Mouse (Mus musculus) lung, embryonic 15.5 days (tissue): ENCODE results near the gene Defb42. TPM values are rescaled to one million over a fixed set of nuclear protein-coding genes. Genes with fewer than 3 reads are reported as not detected.

Experiments used
- ATAC-seq: fragments of 200-750 bp; cut with Nextera tagmentation; 2 replicates; pipeline ENCODE4 v1.8.0; 2017; ENCODE audit warnings: moderate number of reproducible peaks, borderline replicate concordance; ENCODE audit not compliant: low FRiP score, low TSS enrichment; ENCODE audit errors: extremely low read depth
- H3K27ac ChIP-seq: fragments of 300-500 bp; sonication (generic); 2 replicates; pipeline ENCODE4 v1.5.1; 2015; ENCODE audit warnings: moderate library complexity, mild to moderate bottlenecking, inconsistent platforms
- H3K27me3 ChIP-seq: fragments of 300-500 bp; sonication (generic); 2 replicates; pipeline ENCODE4 v1.6.1; 2015; ENCODE audit warnings: inconsistent platforms
- H3K36me3 ChIP-seq: fragments of 300-500 bp; sonication (generic); 2 replicates; pipeline ENCODE4 v1.6.1; 2015; ENCODE audit warnings: inconsistent platforms
- H3K4me1 ChIP-seq: fragments of 300-500 bp; sonication (generic); 2 replicates; pipeline ENCODE4 v1.6.1; 2015; ENCODE audit warnings: inconsistent platforms
- H3K4me2 ChIP-seq: fragments of 300-500 bp; sonication (generic); 2 replicates; pipeline ENCODE4 v1.6.1; 2015; ENCODE audit warnings: inconsistent platforms, mild to moderate bottlenecking, moderate library complexity
- H3K4me3 ChIP-seq: fragments of 300-500 bp; sonication (generic); 2 replicates; pipeline ENCODE4 v1.5.1; 2015; ENCODE audit warnings: mild to moderate bottlenecking, inconsistent platforms
- H3K9ac ChIP-seq: fragments of 300-500 bp; sonication (generic); 2 replicates; pipeline ENCODE4 v1.6.1; 2015; ENCODE audit warnings: inconsistent platforms
- H3K9me3 ChIP-seq: fragments of 300-500 bp; sonication (generic); 2 replicates; pipeline ENCODE4 v1.6.1; 2016; ENCODE audit warnings: inconsistent platforms
- WGBS: fragments of 180-500 bp; shearing (Covaris S2); methylation state at CpG from one replicate; pipeline ENCODE4 v1.1.7; 2015; 5-methylcytosine and 5-hydroxymethylcytosine counted together
- polyA plus RNA-seq: library from polyadenylated mRNA; unstranded; fragments of >200 nt; fragmentation: Nextera tagmentation; extraction: Ambion mirVana; gene quantifications from 2 replicates; pipeline ENCODE4 v1.2.1, GENCODE M21; 2015

Defb42 gene
- polyA plus RNA-seq, 1 experiment from 2014 or later = 0.30 TPM

DNA sequence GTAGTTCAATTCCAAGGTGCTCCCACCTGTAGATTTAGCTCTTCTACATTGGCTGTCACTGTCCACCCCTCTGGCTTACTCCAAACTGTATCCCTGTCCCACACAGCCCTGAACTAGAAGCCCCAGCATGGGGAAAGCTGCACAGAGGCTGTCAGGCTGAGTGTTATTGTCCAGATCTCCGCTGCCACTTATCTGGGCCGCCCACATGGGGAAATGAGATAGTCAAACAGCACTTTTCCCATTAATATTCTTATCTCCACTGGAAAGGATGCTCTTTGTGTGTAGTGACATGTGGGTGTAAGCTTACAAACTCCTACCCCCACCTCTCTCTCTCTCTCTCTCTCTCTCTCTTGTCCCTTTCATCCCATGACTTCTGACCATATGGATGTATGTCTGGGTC is 15.4 kb downstream of the Defb42 start:
- Histone ChIP-seq H3K4me1 (no peaks in the 10 kb centered on the region), H3K27ac (no peak overlapping the region), H3K36me3 (no peaks in the 10 kb centered on the region), H3K9ac (no peak overlapping the region), H3K27me3 (no peaks in the 10 kb centered on the region), H3K4me2 (no peak overlapping the region), H3K4me3 (no peak overlapping the region), H3K9me3 (no peaks in the 10 kb centered on the region)
- ATAC-seq = no peak
- WGBS = 56% methylated on average over 2 of the region's 2 CpGs

DNA sequence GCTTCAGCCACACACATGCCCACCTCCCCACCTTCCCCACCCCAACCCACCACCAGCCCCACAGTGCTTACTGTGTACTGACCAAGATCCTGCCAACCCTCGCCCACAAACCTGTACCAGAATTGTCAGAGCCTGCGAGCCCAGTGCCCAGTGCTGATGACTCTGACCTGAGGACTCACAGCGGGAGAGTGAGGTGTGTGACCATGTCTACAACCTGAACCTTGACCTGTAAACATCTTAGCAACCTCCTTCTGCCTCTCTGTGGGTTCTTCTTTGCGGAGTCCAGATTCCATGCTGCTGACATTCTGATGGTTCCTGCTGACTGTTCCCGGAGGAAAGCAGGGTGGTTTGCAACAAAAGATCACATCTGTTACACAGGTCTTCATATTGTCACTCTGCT is 18.6 kb downstream of the Defb42 start:
- no peak overlapping the region for H3K4me2 ChIP-seq
- H3K36me3 ChIP-seq = no peaks in the 10 kb centered on the region
- no peaks in the 10 kb centered on the region for H3K9me3 ChIP-seq
- WGBS = 67% methylated on average over 5 of the region's 5 CpGs
- no peak overlapping the region for H3K9ac ChIP-seq
- no peak overlapping the region for H3K27ac ChIP-seq
- H3K4me3 ChIP-seq = no peak overlapping the region
- H3K4me1 ChIP-seq = no peaks in the 10 kb centered on the region
- peaks cover 10% of the 10 kb centered on the region; the same call in 1 of the 2 replicates for H3K27me3 ChIP-seq
- no peak for ATAC-seq

DNA sequence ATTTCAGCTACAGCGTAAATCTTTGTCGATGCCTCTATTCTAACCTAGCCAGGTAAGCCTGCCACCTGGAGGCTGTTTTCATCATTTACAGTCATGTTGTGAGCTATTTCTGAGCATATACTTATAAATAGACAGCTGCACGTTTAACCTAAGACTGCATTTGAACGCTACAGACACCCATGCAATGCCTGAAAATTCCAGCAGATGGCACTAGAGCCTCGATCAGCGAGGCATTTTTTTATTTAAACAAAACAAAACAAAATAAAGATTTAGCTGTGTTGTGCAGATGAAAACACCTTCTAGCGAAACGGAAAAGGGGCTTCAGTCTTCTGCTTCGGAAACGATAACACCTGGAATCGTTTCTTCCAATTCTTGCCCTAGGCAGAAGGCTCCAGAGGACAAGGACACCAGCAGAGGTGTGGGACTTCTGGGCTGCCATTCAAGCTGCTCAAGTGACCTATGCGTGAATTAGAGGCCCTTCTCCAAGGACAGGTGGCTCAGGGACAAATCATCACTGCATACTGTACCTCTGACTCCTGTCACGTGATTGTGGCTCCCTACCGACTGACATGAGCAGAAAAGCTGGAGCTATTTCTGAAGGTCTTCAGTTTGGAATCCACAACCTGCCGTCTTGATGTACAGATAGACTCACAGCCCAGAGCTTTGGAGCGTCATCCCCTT is 20.0 kb downstream of the Defb42 start:
- Histone ChIP-seq H3K9me3 (no peaks in the 10 kb centered on the region), H3K27me3 (peaks cover 13% of the 10 kb centered on the region), H3K27ac (no peak overlapping the region), H3K9ac (no peak overlapping the region), H3K4me3 (no peak overlapping the region), H3K4me1 (no peaks in the 10 kb centered on the region), H3K4me2 (no peak overlapping the region), H3K36me3 (no peaks in the 10 kb centered on the region)
- ATAC-seq = no peak; the same call in 1 of the 2 replicates
- WGBS = 23% methylated on average over 16 of the region's 16 CpGs

DNA sequence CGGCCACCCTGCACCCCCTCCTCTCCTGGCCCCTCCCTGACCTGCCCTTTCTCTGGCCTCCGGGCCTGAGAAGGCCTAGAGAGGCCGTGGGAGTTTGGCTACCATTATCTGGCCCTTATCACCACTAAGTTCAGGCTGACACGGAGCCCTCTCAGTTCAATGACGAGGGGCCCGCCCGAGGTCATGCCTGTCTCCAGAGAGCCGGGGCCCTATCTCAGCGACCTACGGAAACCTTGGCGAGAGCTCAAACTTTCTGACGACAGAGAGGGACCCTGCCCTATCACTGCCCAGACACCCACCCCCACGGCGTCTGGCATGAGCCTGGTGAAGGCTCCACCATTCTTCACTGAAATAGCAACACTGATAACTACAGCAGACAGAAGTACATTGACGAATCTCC is 20.9 kb downstream of the Defb42 start:
- 0 out of 2 replicates have a peak, but pooled peaks have one; percentile 35 for ATAC-seq
- Histone ChIP-seq H3K27me3 (peaks cover 14% of the 10 kb centered on the region), H3K4me1 (no peaks in the 10 kb centered on the region), H3K9me3 (no peaks in the 10 kb centered on the region), H3K9ac (no peak overlapping the region), H3K4me3 (no peak overlapping the region), H3K36me3 (no peaks in the 10 kb centered on the region), H3K27ac (no peak overlapping the region), H3K4me2 (no peak overlapping the region)
- 14% methylated on average over 15 of the region's 15 CpGs for WGBS

Other genes with a start within 250 kb of the Defb42 start
- gene Wdfy2, start 209.3 kb upstream of the Defb42 start, polyA plus RNA-seq = 6.2 and 6.3 TPM in 2 replicates
- not detected in 2 replicates for gene Defb48, start 62.5 kb upstream of the Defb42 start, polyA plus RNA-seq
- not detected in 2 replicates for gene Defb47, start 48.9 kb upstream of the Defb42 start, polyA plus RNA-seq
- gene Defb43, start 35.2 kb upstream of the Defb42 start, polyA plus RNA-seq = not detected in 2 replicates
- not detected in 2 replicates for gene Defb30, start 3.0 kb downstream of the Defb42 start, polyA plus RNA-seq